Mouse (Mus musculus): ENCODE data around the gene 2310034G01Rik. TPM values are rescaled to one million over a fixed set of nuclear protein-coding genes. Genes with fewer than 3 reads are reported as not detected.

The 2310034G01Rik gene
- total and polyA plus RNA-seq, 3 experiments, result 0.50 to 0.95 TPM; not detected in 1

DNA sequence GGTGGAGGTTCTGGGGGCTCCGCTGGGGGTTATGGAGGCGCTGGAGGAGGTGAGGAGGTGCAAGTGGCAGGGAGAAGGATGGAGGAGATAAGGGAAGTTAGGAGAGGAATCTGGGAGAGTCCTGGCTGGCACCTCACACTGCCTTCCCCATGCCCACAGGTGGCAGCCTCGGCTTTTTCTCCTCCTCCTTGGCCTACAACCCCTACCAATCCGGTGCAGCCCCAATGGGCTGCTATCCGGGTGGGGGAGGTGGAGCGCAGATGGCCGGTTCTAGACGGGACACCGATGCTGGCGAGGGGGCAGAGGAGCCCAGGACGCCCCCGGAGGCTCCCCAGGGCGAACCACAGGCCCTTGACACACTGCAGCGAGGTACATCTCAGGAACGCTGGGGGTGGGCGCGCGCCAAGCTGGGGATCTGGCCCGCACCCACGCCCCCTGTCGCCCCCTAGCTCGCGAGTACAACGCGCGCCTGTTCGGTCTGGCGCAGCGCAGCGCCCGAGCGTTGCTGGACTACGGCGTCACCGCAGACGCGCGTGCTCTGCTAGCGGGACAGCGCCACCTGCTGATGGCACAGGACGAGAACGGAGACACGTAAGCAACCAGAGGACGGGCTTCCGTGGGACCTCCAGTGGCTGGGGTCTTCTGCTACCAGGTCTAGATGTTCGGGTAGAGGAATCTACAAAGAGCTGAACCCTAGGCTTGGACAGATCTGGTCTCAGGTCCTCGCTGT lies 41.2 kb downstream of the 2310034G01Rik start:
- Histone ChIP-seq H3K4me3 (ENCODE audit: control insufficient read depth in 1 of 2, insufficient read depth in 1 of 2, low read depth in 2 of 2, low read length in 2 of 2) (peak overlapping the region; percentile 1 to 39; a peak in 3 of 4 replicates), H3K27ac (ENCODE audit: control insufficient read depth, low read depth, low read length) (no peak overlapping the region), H3K79me2 (ENCODE audit: control insufficient read depth, insufficient read depth, low read length, poor library complexity) (peaks cover 3% of the 10 kb centered on the region; the same call in 1 of the 2 replicates), H3K4me1 (ENCODE audit: control insufficient read depth in 1 of 2, insufficient read depth in 2 of 2, low read length in 2 of 2) (peaks cover 3 to 6% of the 10 kb centered on the region in 2 experiments; a peak in 3 of 4 replicates), H3K9me3 (replicated peaks; ENCODE audit: insufficient read depth, low read length) (no peaks in the 10 kb centered on the region), H3K27me3 (ENCODE audit: control insufficient read depth in 1 of 2, insufficient read depth in 2 of 2, low read length in 2 of 2) (no peaks in the 10 kb centered on the region), H3K9ac (ENCODE audit: control insufficient read depth, low read depth, low read length, poor library complexity, severe bottlenecking) (peak overlapping the region; percentile 48), H3K36me3 (ENCODE audit: control insufficient read depth in 1 of 2, insufficient read depth in 2 of 2, low read length in 2 of 2) (peaks cover 0 to 4% of the 10 kb centered on the region in 2 experiments; a peak in 2 of 4 replicates)
- DNase-seq (ENCODE audit: low read depth, low spot score), result peak; percentile 91
- TF ChIP-seq ELF1 (IDR thresholded peaks at IDR 0.05; ENCODE audit: low read depth, low read length) (no peak), UBTF (IDR thresholded peaks at IDR 0.05; ENCODE audit: borderline replicate concordance, insufficient read depth, low read depth, low read length) (0 out of 2 replicates have a peak, but pooled peaks have one; percentile 54), CTCF (IDR thresholded peaks at IDR 0.05 in 2 of 3, conservative IDR thresholded peaks at IDR 0.05 in 1 of 3; ENCODE audit: control insufficient read depth in 1 of 3, insufficient read depth in 1 of 3, low read depth in 2 of 3, low read length in 3 of 3, poor library complexity in 1 of 3, severe bottlenecking in 1 of 3) (peak; percentile 90 to 98 (median 94)), MAFK (IDR thresholded peaks at IDR 0.05; ENCODE audit: borderline replicate concordance, low read depth, low read length) (no peak), MAZ (IDR thresholded peaks at IDR 0.05; ENCODE audit: low read depth, low read length) (no peak; the same call in 1 of the 2 replicates), NELFE (IDR thresholded peaks at IDR 0.05; ENCODE audit: low read depth, low read length) (peak; percentile 23; the same call in 1 of the 2 replicates), EP300 (IDR thresholded peaks at IDR 0.05; ENCODE audit: low read depth in 1 of 2, low read length in 2 of 2) (no peak), BHLHE40 (IDR thresholded peaks at IDR 0.05; ENCODE audit: borderline replicate concordance, low read depth, low read length) (0 out of 2 replicates have a peak, but pooled peaks have one; percentile 21), USF1 (IDR thresholded peaks at IDR 0.05; ENCODE audit: low read depth, low read length) (no peak), TAL1 (IDR thresholded peaks at IDR 0.05; ENCODE audit: low read length) (no peak), GABPA (IDR thresholded peaks at IDR 0.05; ENCODE audit: low read depth, low read length) (no peak), MAX (IDR thresholded peaks at IDR 0.05; ENCODE audit: low read length) (peak; percentile 81), MXI1 (IDR thresholded peaks at IDR 0.05; ENCODE audit: low read depth, low read length) (peak; percentile 91), MYB (IDR thresholded peaks at IDR 0.05; ENCODE audit: low read depth, low read length) (no peak), USF2 (IDR thresholded peaks at IDR 0.05; ENCODE audit: borderline replicate concordance in 1 of 2, insufficient read depth in 1 of 2, low read depth in 1 of 2, low read length in 2 of 2) (no peak), POLR2A (IDR thresholded peaks at IDR 0.05; ENCODE audit: control insufficient read depth in 1 of 2, insufficient read depth in 1 of 2, low read depth in 1 of 2, low read length in 2 of 2, poor library complexity in 1 of 2) (no peak), KAT2A (conservative IDR thresholded peaks at IDR 0.05; ENCODE audit: low read depth, low read length) (no peak), TBP (IDR thresholded peaks at IDR 0.05; ENCODE audit: low read depth, low read length) (no peak), MEF2A (IDR thresholded peaks at IDR 0.05; ENCODE audit: extremely low read depth, insufficient replicate concordance, low read depth, low read length, poor library complexity, severe bottlenecking) (no peak), JUND (IDR thresholded peaks at IDR 0.05; ENCODE audit: low read depth, low read length) (no peak), ETS1 (IDR thresholded peaks at IDR 0.05; ENCODE audit: low read depth, low read length) (no peak), E2F4 (IDR thresholded peaks at IDR 0.05; ENCODE audit: borderline replicate concordance, low read depth, low read length) (no peak), CHD1 (IDR thresholded peaks at IDR 0.05; ENCODE audit: low read depth, low read length) (no peak), ZNF384 (IDR thresholded peaks at IDR 0.05; ENCODE audit: low read depth, low read length) (no peak), CHD2 (IDR thresholded peaks at IDR 0.05; ENCODE audit: low read length) (no peak), NRF1 (IDR thresholded peaks at IDR 0.05; ENCODE audit: insufficient read depth, low read depth, low read length, poor library complexity, severe bottlenecking) (peak; percentile 54; the same call in 1 of the 2 replicates), RAD21 (IDR thresholded peaks at IDR 0.05; ENCODE audit: low read depth, low read length) (peak; percentile 63), POLR2AphosphoS5 (IDR thresholded peaks at IDR 0.05; ENCODE audit: borderline replicate concordance, low read depth, low read length) (no peak), GATA1 (IDR thresholded peaks at IDR 0.05; ENCODE audit: low read depth, low read length) (no peak), TCF12 (IDR thresholded peaks at IDR 0.05; ENCODE audit: low read depth, low read length) (no peak), SMC3 (IDR thresholded peaks at IDR 0.05; ENCODE audit: low read depth, low read length) (peak; percentile 83), SIN3A (IDR thresholded peaks at IDR 0.05; ENCODE audit: low read length) (peak; percentile 75; the same call in 1 of the 2 replicates), ZC3H11A (IDR thresholded peaks at IDR 0.05; ENCODE audit: low read depth, low read length) (peak; percentile 48; the same call in 1 of the 2 replicates), HCFC1 (IDR thresholded peaks at IDR 0.05; ENCODE audit: low read depth, low read length) (peak; percentile 48; the same call in 1 of the 2 replicates), ZMIZ1 (IDR thresholded peaks at IDR 0.05; ENCODE audit: low read depth, low read length) (no peak)

Data from MEL (cell line).